Mouse (Mus musculus): ENCODE data around the gene Rpl22.

Rpl22 gene

DNA sequence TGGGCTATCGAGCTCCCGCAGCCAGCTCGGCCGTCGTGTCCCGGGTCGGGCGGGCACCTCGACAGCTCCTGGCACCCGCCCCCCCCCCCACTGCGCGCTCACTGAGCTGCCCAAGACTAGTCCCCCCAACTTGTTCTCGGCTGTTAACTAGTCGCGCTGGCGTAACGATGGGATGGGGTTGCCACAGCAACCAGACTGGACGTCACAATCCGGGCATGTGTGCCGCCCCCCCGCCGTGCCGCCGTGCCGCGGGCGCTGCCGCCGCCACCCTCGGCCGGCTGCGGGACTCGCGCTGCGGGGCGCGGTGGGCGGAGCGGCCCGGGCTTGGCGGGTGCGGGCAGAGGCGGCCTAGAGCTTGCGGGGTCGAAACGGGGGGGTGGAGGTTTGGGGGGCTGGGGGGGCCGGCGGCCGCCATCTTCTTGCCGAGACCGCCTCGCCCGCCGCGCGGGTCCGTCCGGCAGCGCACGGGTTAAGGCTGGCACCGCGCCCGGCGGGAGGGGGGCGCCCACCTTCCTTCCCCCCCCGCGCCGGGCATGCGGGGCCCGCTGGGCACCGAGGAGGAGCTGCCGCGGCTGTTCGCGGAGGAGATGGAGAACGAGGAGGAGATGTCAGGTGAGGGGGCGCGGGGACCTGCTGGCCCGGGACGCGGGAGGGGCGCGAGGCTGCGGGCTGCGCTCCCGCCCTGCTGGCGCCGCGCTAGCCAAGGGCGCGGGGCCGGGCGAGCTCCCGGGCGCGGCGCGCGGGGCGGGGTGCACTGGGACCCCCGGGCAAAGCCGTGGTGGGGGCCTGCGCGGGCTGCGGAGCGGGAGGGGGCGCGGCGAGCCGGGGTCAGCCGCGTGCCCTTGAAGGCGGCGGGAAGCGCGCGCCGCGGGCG is 13.1 kb downstream of the Rpl22 start, which contains the start of gene Chd5:
Gene Chd5, plus strand, starts transcription at position 233 of the 874 bp plus-strand sequence.
- DNase-seq, result no peak

DNA sequence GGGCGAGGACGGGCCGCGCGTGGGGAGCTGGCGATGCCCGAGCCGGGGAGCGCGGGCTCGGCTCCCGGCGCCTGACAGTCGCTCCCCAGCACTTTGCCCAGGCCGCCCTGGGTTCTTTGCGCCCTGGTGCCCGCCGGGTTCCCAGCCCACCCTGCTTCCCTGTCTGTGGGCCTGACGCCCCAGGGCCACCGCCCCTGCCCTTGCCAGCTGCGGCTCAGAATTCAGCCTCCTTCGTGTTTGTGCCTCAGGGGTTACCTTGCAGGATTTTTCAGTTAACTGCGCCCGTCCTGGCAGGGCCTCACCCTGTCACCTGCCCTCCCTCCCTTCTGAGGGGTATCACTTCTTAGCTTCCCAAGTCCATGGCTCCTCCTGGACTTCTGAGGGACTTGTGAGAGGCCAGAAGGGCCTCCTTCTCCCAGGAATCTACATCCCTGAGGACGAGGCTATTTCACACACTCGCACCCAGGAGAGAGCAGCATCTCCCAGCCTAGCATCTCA is 13.8 kb downstream of the Rpl22 start:
- no peak for DNase-seq

DNA sequence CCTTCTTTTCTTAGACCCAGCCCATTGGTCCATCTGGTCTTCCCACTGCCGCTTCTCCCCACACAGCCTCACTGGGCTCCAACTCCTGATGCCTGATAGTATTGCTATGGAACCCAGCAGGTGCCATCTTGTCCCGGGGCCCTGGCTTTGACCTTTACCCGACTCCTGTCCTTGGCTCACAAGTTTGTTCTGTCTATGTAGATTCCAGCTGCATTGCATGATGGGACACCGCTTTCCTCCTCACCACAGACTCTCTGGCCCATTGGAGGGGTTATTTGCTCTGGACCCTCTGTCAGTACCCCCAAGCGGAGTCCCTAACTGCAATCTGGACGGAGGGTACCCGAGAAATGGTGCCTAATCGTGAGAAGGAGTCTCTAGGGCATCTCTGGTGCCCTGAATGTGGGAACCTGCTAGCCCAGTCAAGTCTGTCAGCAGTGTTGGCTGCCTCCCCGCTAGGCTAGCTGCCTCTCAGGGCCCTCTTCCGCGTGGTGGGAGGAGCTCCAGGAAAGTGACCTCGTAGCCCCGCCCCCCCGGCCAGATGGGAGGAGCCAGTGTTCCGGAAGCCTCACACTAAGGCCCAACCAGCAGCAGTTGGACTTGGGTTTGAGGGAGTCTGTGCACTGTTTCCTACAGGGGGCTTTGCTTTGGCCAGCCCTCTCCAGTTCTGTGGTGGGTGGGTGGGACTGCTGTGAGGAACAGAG is 15.2 kb downstream of the Rpl22 start:
- no peak for DNase-seq

DNA sequence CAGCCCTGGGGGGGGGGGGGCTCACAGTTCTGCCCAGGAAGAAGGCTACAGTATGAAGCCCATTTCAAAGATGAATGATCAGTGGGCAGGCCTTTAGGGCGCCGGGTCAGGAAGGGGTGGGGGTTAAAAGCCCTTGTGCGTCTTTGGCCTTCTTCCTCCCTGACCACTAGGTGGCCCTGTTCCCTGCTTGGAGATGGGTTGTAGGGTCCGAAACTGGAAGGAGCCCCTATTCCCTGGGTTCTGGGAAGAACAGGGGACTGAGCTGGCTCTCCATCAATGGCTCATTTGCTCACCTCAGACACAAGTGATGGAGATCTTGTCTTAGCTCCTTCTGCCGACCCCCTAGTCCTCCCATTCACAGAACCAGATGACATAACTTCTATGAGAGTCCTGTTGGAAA is 17.8 kb downstream of the Rpl22 start:
- DNase-seq, result no peak

DNA sequence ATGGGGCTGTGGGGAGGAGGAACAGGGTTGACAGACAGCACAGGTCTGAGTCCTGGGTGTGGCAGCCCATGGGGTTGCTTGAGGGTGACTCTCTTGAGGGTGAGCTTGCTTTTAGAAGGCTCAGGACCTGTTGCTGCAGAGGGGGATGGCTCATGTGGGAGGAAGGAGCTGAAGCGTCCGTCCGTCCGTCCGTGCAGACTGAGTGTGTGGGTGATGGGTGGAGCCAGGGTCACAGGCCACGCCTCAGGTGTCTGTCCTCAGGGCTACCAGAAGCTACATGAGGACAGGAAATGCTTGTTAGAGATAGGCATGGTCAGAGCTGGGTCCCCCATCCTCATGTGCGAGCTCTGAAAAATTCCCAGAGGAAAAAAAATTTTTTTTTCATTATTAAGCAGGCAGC is 19.1 kb downstream of the Rpl22 start:
- DNase-seq, result no peak

DNA sequence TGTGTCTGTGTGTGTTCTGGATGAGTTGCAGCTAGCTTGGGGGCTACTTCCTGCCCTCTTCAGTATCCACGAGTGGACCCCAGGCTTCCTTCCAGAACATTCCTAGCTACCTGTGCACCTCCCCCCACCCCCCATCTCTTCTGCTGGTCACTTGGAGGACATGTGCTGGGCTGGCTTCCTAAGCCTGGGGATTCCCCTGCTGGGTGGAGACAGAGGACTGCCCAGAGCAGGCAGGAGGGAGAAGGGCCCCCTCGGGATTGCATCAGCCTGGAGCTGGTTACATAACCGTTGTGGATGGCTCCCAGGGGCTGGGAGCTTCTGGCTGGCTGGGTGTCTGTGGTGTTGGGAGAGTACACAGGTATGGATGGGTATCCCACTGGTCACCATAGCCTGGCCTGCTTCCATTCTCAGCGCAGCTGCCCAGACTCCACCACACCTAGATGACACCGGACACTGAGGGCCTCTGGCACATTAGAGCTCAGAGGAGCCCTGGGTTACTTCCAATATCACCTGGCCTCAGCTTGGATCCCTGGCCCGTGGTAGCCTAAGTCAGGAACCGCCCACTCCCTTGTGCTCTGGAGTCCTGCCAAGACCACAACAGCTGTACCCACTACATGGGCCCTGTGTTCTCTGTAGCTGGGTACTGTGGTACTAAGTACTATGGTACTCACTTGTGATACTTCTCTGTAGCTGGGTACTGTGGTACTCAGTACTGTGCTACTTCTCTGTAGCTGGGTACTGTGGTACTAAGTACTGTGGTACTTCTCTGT is 19.8 kb downstream of the Rpl22 start:
- peak; percentile 77 to 86 for DNase-seq

DNA sequence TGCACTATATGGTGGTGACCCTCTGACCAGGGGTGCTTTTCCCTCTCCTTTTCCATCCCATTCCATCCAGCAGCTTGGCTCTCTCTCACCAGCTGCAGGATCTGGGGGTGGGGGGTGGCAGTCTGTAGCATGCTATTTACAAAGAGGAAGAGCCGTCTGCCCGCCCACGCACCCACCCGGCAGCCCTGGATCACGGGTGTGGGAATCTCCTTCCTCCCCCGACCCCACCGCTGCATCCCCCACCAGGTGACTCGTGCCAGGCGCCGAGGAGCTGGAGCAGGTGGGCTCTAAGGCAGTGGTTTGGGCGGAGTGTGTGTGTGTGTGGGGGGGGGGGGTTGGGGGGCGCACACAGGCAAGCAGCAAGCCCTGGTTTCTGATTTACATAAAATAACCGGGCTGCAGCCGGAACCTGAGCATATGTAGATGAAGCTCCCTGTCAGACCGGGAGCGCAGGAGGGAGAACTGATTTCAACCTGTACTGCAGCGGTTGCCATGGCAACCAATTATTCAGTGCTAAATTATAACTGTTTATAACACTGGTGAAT is 24.4 kb downstream of the Rpl22 start:
- DNase-seq, result no peak

DNA sequence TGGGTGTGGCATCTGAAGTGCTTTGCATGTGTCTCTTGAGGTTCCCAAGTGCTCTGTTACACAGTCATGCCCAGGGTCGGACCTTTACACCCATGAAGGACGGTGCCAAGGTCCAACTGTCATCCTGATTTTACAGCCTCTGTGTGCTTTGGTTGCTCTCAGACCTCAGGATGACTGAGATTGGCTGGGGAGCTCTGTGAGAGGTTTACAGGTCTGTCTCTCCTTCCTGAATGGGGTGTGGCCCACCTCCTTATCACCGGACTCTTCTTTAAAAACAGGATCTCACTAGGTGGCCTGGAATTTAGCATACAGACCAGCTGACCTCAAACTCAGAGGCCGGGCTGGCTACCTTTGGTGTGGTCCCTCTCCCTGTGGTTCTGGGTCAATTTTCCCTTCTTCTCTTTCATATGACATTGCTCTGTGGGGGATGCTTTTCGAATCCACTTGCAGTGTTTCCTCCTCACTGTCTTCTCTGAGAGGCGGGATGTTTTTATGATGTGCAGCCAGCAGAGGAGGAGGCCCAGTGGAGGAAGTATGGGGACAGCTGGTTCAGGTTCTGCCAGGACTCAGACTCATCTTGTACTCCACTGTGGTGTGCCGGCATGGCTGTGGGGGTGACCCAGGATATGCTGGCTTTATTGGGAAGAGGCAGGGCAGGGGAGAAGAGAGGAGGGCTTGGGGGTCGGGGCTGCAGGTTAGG is 25.3 kb downstream of the Rpl22 start:
- no peak for DNase-seq

DNA sequence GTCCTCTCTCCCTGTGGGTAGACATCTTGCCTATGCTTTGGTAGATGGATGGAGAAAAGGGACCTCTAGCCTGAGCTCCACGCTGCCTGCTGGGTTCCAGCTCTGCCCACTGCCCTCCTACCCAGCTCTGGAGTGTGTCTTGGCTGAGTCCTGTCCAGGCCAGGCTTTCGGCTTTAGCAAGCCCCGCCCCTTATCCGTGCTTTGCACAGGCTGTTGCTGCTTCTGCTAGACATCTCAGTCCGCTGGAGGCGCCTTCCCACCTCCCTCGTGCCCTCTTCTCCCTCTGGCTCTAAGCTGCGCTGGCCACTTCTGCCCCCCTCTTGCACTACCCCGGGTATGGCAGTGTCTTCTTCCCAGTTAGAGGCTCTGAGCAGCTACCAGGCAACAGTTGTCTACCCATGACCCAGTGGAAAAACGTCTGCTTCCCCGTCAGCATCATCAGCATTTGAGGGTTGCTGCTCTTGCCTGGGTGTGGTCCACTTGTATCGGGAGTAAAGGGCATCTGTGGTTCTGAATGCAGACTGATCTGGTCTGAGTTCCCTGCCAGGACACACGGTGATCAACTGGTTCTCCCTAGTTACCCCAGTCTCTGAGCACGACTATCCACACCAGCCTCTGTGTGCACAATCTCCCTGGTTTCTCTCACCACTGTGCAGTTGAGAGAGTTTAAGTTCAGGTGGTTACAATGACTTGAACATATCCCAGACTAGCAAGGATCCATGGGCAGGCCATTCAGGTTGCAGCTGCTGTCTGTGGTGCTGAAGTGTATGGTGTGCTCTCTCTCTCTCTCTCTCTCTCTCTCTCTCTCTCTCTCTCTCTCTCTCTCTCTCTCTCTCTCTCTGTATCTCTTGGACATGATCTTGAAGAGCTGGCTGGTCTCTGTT is 26.1 kb downstream of the Rpl22 start:
- DNase-seq, result peak; percentile 30 to 33

DNA sequence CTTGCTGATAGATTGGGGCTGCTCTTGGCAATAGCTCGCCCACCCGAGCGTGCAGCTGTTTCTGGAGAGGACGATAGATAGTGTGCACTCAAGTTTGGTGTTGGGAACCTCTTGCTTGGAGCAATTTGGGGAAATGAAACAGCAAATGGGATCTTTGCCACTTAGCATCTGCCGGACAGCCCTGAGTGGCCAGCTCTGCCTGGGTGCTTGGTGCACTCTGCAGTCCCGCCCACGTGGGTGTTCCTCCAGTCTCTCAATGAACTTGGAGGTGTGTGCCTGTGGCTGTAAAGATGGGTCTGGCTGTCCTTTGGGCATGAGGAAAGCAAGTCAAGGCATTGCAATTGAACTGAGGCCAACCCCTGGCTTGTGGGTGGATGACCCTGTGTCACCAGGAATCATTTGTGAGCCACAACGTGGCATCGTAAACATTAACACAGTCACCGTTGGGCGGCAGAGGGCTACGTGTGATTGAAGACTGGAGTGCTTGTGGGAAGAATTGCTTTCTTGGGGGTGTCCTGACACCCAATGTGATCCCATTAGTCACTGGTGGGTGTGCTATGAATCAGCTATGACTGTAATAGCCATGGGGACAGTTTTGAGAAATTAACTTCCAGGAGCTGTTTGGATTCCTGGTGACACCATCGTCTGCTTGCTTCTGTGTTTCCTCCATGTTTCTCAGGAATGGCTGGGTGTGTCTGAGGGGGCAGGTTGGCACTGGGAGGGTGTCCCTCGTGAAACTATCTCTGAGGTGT is 28.5 kb downstream of the Rpl22 start:
- DNase-seq, result peak in 1 of 2 experiments; percentile 22

DNA sequence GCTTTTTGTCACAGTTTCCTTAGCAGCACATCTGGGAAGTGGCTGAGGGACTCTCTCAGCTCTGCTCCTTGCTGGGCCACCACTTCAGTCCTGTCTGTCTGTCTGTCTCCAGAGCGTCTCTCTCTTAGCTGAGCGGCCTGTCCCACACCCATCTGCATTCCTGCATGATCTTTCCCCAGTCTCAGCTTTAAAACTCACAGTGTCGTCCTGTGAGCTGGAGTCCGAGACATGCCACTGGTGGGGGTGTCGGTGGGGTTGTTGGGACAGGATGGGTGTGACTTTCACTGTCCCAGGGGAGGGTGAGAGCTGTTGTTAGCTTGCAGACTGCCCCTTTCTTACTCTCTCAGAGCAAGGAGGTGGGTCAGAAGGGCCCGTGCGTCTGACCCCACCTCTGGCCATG is 30.1 kb downstream of the Rpl22 start:
- DNase-seq, result no peak

DNA sequence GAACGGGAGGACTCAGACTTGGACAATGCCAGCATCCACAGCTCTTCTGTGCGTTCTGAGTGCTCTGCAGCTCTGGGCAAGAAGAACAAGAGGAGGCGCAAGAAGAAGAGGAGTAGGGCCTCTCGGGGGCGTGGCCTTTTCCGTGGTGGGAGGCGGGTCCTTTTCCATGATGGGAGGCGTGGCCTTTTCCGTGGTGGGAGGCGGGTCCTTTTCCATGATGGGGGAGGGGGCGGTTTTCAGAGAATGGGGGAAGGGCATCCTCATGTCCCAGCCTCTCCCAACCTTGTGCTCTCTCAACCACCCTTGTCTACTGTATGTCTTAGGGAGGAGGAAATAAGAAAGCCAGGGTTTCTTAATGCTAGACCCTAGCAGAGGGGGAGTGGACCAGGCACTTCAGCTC is 34.2 kb downstream of the Rpl22 start:
- DNase-seq, result no peak

DNA sequence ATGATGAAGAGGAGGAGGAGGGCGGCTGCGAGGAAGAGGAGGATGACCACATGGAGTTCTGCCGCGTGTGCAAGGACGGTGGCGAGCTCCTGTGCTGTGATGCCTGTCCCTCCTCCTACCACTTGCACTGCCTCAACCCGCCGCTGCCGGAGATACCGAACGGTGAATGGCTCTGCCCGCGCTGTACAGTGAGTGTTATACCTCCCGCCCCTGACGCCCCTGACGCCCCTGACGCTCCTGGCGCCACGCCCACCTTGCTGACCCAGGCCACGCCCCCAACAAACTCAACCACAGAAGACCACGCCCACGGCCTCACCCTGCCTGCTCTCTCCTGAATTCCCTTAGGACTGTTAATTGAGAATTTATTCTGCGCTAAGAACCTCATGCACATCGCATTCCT is 35.3 kb downstream of the Rpl22 start:
- DNase-seq, result peak; percentile 30 to 44

DNA sequence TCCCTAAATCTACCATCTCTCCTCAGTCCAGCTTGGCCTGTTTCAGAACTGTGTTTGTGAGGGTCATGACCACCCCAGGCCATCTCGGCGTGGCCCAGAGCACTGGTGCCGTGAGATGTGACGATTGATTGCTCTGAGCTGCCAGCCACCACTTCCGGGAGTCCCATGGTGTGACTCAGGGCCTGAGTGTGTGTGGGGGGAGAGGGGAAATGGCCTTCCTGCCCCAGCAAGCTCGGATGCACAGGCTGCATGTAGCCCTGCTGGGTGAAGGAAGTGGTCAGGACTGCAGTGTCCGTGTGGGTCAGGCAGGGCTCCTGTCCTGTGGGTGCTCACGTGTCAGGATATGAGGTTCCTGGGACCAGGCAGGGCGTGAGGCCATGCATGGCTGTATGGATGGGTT is 36.6 kb downstream of the Rpl22 start:
- no peak for DNase-seq

DNA sequence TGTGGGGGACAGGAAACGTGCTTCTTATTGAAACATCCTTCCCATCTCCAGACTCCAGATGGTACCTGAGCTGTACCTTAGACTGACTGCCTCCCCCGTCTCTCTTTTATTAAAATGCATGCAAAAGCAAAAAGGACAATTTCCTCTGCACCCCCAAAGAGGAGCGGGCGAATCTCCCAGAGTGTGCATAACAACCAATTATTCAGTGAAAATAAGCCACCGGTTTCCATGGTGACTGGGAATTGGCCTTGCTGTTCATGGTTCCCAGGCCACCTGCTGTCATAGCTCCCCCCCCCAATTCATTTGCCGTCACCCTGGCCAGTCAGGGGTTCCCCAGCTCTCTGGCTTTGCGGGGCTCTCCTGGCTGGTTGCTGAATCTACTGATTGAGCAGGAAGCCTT is 39.7 kb downstream of the Rpl22 start:
- DNase-seq, result no peak

DNA sequence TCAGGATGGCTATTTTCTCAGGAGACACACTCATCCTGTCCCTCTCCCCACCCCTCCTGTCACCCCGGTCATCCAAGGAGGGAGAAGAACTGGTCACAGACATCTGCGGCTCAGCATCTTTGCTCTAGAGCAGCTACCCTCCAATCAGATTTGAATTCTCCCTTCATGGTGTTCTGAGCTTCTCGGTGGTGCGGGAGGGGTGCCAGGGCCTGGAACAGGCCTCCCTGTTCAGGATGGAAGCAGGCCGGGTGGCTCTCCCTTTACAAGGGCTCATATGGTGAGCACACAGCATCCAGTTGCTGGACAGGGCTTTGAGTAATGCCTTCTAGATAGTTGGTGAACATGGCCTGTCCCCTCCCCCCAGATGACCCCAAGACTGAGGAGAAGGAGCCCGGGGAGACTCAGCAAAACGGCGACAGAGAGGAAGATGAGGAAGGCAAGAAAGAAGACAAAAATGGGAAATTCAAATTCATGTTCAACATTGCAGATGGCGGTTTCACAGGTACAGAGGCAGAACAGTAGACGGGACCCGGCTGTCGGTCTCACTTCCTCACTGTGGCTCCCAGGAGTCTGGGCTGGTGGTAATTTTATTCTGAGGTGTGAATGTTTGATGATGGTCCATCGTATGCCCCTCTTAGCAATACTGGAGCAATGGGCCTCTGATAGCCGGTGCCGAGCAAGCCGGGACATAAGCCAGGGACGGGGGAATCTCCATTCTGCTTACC is 57.1 kb downstream of the Rpl22 start:
- no peak for DNase-seq

Data from lung, adult 18-20 months (tissue).